9 mouse cellular contexts compared by ENCODE assay signal in genomic region chr17:5352901-5353300, GRCm38 (mm10).
DNase-seq lines count a peak whose midpoint lies in the region; ATAC-seq lines count a peak whose summit lies in the region.
"Had no signal": no experiment of that assay in that cellular context is flagged by ENCODE, and none has a peak within 500 bp of the region (broad histone marks: within the 10 kb centered on the region; RNA-seq: fewer than 3 reads in every experiment).

No protein-coding gene starts in this region.

- DNase-seq in left cerebral cortex, postnatal 10 days (ENCODE audit: extremely low spot score in 1 of 2, low spot score in 2 of 2) = peak; percentile 54 to 64
- DNase-seq in left cerebral cortex, adult 18-20 months (ENCODE audit: low spot score in 2 of 2) = no peak
- DNase-seq in adrenal gland, postnatal 25 days = peak; percentile 39
- DNase-seq in cerebellum, postnatal 10 days = peak; percentile 86 to 87
- peak; percentile 29 to 34 for DNase-seq in kidney, adult 8-10 months
- no peak for DNase-seq in embryo, embryonic 11 days

- 53% methylated on average over 5 of the region's 5 CpGs for WGBS in midbrain, embryonic 15.5 days

- H3K36me3 ChIP-seq in midbrain, embryonic 15.5 days (replicated peaks) = no peaks in the 10 kb centered on the region
- H3K36me3 ChIP-seq: neural tube, embryonic 12.5 days had no signal

- H3K27ac ChIP-seq in midbrain, embryonic 15.5 days = no peak overlapping the region
- H3K27ac ChIP-seq: neural tube, embryonic 12.5 days had no signal

- H3K4me2 ChIP-seq in midbrain, embryonic 15.5 days = no peak overlapping the region
- H3K4me2 ChIP-seq: neural tube, embryonic 12.5 days had no signal

- no peaks in the 10 kb centered on the region for H3K27me3 ChIP-seq in midbrain, embryonic 15.5 days (replicated peaks)
- H3K27me3 ChIP-seq: neural tube, embryonic 12.5 days had no signal

- intact Hi-C loops in left cerebral cortex, postnatal 10 days (cut with DNase I) = no loop called here

- peak; percentile 50; the same call in 1 of the 2 replicates for ATAC-seq in midbrain, embryonic 15.5 days (replicated peaks)
- ATAC-seq in activated CD4-positive, CD25-positive, alpha-beta regulatory T cell, adult 4 months = no peak

- no peaks in the 10 kb centered on the region for H3K4me1 ChIP-seq in midbrain, embryonic 15.5 days
- H3K4me1 ChIP-seq: neural tube, embryonic 12.5 days had no signal

- no peaks in the 10 kb centered on the region for H3K9me3 ChIP-seq in midbrain, embryonic 15.5 days
- H3K9me3 ChIP-seq: neural tube, embryonic 12.5 days had no signal

- no peak overlapping the region for H3K4me3 ChIP-seq in midbrain, embryonic 15.5 days
- H3K4me3 ChIP-seq: neural tube, embryonic 12.5 days had no signal

- no peak overlapping the region for H3K9ac ChIP-seq in midbrain, embryonic 15.5 days
- H3K9ac ChIP-seq: neural tube, embryonic 12.5 days had no signal

Comparison
In these comparisons a context has a peak if more than half of its experiments do, and no peak if none do; other contexts are left out.
1. DNase-seq: peak in left cerebral cortex, postnatal 10 days (2 of 2), adrenal gland, postnatal 25 days (single experiment), cerebellum, postnatal 10 days (2 of 2) and kidney, adult 8-10 months (2 of 2); none in left cerebral cortex, adult 18-20 months (0 of 2) and embryo, embryonic 11 days (single experiment).